Mouse (Mus musculus) bone marrow, adult 2 months (tissue): ENCODE results near the gene Pcgf2. TPM values are rescaled to one million over a fixed set of nuclear protein-coding genes. Genes with fewer than 3 reads are reported as not detected.

Experiments used
- H3K27ac ChIP-seq: fragments of 200-500 bp; 2 replicates; pipeline ENCODE4 v1.5.1; 2012; ENCODE audit warnings: low read depth, mild to moderate bottlenecking, control low read depth, inconsistent platforms, low read length; ENCODE audit not compliant: control insufficient read depth, poor library complexity, insufficient read depth
- H3K4me1 ChIP-seq: fragments of 200-500 bp; 2 replicates; pipeline ENCODE4 v1.6.1; 2011; ENCODE audit warnings: low read length; ENCODE audit not compliant: control insufficient read depth, insufficient read depth
- H3K4me3 ChIP-seq: fragments of 200-500 bp; replicated peaks from 2 replicates; pipeline ENCODE3; 2011; ENCODE audit warnings: mild to moderate bottlenecking, low read depth, low read length, control low read depth; ENCODE audit not compliant: control insufficient read depth
- CTCF ChIP-seq: fragments of 200-500 bp; IDR thresholded peaks from 2 replicates; pipeline ENCODE4 v1.5.1; 2011; ENCODE audit warnings: low read length, control low read depth; ENCODE audit not compliant: control insufficient read depth, insufficient read depth
- POLR2A ChIP-seq: fragments of 200-500 bp; IDR thresholded peaks from 2 replicates; pipeline ENCODE4 v1.6.1; 2011; ENCODE audit warnings: low read depth, mild to moderate bottlenecking, control low read depth, low read length, borderline replicate concordance; ENCODE audit not compliant: control insufficient read depth
- WGBS: fragments of 180-500 bp; shearing (Covaris S2); methylation state at CpG from one replicate; pipeline ENCODE4 v1.1.7; 2018; 5-methylcytosine and 5-hydroxymethylcytosine counted together
- polyA plus RNA-seq: library from polyadenylated mRNA; stranded (reverse); fragments of >200 nt; gene quantifications from 2 replicates; pipeline ENCODE4 v1.2.4, GENCODE M21; 2011; ENCODE audit warnings: low replicate concordance; ENCODE audit not compliant: missing spikeins, insufficient read depth, insufficient read length

The Pcgf2 gene
- polyA plus RNA-seq, 1 experiment: 10.7 TPM

DNA sequence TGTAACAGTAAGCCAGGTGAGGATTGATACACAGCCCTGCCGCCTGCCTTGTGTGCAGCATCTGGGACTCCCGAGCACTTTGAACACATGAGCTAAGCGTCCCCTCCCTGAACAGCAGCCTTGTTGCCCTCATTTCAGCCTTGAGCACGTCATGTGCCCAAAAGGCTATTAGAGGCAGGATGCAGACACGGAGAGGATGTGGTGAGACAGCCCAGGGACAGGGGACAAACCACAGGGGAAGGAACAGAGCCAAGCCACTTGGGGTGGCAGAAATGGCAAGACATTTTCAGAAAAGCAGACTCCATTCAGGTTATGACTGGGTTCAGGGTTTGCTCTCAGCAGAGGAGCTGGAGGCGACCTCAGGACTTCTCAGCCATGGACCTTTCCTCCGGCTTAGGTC lies 28.0 kb upstream of the Pcgf2 start:
- Histone ChIP-seq H3K4me3 (peak overlapping the region; percentile 16), H3K27ac (peak overlapping the region; percentile 91), H3K4me1 (peaks cover 17% of the 10 kb centered on the region)
- no peak for TF ChIP-seq POLR2A
- peak; percentile 2; the same call in 1 of the 2 replicates for TF ChIP-seq CTCF
- WGBS: 13% methylated on average over 7 of the region's 7 CpGs

DNA sequence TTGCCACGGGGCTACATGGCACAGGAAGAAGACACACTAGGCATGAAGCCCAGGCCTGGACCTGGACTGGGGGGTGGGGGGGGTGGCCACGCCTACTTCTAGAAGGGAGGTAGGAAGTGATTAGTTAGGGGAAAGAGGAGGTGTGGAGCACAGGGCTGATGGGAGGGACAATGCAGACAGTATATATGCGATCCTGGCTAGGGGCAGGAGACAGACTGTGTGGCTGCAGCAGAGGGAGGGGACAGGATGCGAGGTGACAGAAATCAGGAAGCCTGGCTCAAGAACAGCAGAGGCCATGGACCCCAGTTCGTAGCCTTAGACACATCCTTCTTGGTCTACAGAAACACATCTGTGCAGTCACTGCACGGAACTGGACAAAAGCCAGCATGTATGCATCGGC lies 23.4 kb upstream of the Pcgf2 start:
- WGBS: 20% methylated on average over 7 of the region's 7 CpGs
- TF ChIP-seq POLR2A (no peak), CTCF (no peak)
- Histone ChIP-seq H3K4me1 (peaks cover 16% of the 10 kb centered on the region), H3K4me3 (no peak overlapping the region), H3K27ac (no peak overlapping the region)

GRCm38 (mm10) chr11:97721338-97721737 lies 21.0 kb upstream of the Pcgf2 start:
- WGBS: 88% methylated on average over 4 of the region's 4 CpGs
- H3K4me1 ChIP-seq: peaks cover 8% of the 10 kb centered on the region
- TF ChIP-seq POLR2A: no peak
- no peak for TF ChIP-seq CTCF

DNA sequence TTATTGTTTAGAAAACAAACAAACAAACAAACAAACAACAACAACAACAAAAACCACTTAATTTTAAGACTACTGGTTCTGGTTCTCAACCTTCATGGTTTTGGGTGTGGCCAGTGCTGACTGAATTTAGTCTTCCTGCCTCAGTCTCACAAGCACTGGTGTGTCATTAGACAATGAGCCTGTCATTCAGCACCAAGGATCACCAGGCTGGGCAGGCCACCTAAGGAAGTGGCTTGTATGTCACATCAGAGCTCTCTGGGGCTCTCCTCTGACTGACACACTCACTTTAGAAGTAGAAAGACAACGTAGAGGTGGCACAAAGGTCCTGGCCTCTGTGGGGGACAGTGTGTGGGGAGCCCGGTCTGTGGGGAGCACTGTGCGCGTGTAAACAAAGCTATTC lies 18.7 kb upstream of the Pcgf2 start:
- TF ChIP-seq CTCF: no peak
- TF ChIP-seq POLR2A: no peak
- peaks cover 10% of the 10 kb centered on the region for H3K4me1 ChIP-seq
- H3K4me3 ChIP-seq: no peak overlapping the region
- peak overlapping the region; percentile 87 for H3K27ac ChIP-seq
- 68% methylated on average over 4 of the region's 4 CpGs for WGBS

More at GRCm38 (mm10) chr11:97721338-97721737, 21.0 kb upstream of the Pcgf2 start:
- no peak overlapping the region for H3K4me3 ChIP-seq
- no peak overlapping the region for H3K27ac ChIP-seq

DNA sequence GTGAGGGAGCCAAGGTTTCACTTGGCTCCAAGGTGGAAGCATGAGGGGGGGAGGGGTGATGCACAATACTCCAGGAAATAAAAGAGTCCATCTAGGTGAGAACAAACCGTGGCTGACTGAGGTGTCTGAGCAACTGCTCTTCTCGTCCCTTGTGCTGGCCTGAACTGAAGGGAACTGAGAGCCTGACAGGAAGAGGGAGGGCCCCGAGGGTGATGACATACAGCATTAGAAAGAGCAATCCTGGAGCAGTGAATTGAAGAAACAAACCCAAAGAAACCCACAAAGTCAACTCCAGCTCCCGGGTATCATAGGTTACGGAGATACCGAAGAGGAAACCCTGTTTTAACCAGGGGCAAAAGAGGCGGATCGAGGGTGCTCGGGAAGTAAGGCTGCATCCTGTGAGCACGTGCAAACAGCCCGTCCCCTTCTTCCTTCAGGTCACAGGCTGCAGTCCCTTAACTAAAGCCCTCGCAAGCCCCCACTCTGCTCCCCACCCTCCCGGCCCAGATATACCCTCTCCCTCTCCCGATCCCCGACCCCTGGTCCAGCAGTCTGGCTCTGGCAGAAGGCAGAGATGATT lies 18.1 kb upstream of the Pcgf2 start:
- peak overlapping the region; percentile 87 for H3K27ac ChIP-seq
- TF ChIP-seq POLR2A: no peak
- TF ChIP-seq CTCF: no peak
- peaks cover 5% of the 10 kb centered on the region; the same call in 1 of the 2 replicates for H3K4me1 ChIP-seq
- 8% methylated on average over 15 of the region's 15 CpGs for WGBS
- peak overlapping the region; percentile 18 for H3K4me3 ChIP-seq

DNA sequence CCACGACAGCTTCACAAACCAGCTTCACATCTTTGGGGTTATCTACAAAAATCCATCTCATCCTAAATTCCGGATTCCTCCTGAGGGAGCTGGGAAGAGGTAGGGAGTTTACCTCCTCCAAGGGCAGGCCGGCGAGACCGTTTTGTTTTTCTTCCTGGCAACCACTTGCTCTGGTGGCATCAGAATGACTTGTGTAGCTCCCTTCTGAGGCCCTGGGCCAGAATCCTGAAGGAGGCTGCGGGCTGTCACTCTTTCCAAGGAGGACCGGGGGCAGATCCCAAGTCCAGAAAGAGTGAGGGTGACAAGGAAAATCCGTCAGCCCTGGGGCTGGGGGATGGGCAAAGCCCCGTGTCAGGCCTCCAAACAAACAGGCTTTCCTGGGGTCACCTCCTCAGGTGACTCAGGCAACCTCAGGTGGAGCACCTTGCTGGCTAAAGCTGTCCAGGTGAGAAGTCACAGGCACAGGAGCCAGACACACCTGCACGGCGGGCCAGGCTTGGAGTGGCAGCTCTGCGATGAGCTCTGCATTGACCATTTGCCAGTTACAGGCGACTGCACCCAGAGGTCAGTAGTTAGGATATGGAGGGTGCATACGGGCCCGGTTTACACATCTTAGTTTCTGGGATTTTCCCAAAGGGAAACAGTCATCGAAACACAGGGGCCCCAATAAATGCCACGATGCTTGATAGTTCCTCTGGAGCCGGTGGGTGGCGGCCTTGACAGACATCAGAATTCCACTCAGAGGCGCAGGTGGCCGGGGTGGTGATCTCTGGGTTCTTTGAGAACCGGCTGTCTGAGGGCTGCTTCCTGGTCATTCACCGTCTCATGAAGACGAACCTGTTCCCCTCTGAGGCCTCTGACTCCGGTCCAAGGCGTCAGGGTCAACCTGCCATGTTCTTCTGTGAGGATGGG lies 17.3 kb upstream of the Pcgf2 start:
- H3K27ac ChIP-seq: peak overlapping the region; percentile 87
- H3K4me3 ChIP-seq: peak overlapping the region; percentile 18
- TF ChIP-seq CTCF (no peak), POLR2A (no peak)
- peaks cover 5% of the 10 kb centered on the region; the same call in 1 of the 2 replicates for H3K4me1 ChIP-seq
- WGBS: 68% methylated on average over 26 of the region's 26 CpGs

DNA sequence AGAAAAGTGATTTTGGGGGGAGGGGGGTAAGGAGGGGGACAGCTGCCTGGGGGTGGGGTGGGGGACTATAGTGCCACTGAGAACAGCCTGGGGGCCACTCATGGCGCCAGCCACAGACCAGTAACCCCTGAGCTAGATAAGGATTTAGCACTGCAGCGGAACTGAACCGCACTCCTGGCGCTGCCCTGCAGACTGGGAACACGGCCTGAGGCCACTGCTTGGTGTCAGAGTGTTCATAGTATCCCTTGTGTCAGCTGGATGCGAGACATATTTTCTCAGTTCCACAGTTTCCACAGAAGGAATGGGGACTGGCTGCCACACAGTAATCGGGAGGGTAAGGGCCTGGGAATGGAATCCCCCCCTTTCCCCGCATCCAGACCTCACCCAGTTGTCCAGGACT lies 15.7 kb upstream of the Pcgf2 start:
- WGBS: 81% methylated on average over 8 of the region's 8 CpGs
- no peak overlapping the region for H3K27ac ChIP-seq
- H3K4me3 ChIP-seq: no peak overlapping the region
- no peak for TF ChIP-seq CTCF
- TF ChIP-seq POLR2A: no peak
- H3K4me1 ChIP-seq: peaks cover 3% of the 10 kb centered on the region; the same call in 1 of the 2 replicates
